ENCODE assay signal across 12 mouse cellular contexts in genomic region chr16:25682533-25682932, GRCm38 (mm10). TPM values are rescaled to one million over a fixed set of nuclear protein-coding genes. Genes with fewer than 3 reads are reported as not detected.
A peak's percentile ranks its signal among the peaks of the same experiment; 100 is the strongest.
DNase-seq lines count a peak whose midpoint lies in the region; ATAC-seq and TF ChIP-seq lines count a peak whose summit lies in the region.
"Had no signal": no experiment of that assay in that cellular context is flagged by ENCODE, and none has a peak within 500 bp of the region (broad histone marks: within the 10 kb centered on the region; RNA-seq: fewer than 3 reads in every experiment).

No protein-coding gene starts in this region.

- no peaks in the 10 kb centered on the region for H3K4me1 ChIP-seq in midbrain, postnatal 0 days (ENCODE audit: insufficient read depth, low read length)
- 0 out of 2 replicates have a peak, but pooled peaks cover 3% of the 10 kb centered on the region for H3K4me1 ChIP-seq in midbrain, embryonic 14.5 days (ENCODE audit: control insufficient read depth, insufficient read depth, low read length)

- intact Hi-C loops in heart, postnatal 25 days (cut with DNase I): loop anchor here (10.0 kb wide), 1 partner anchor 262 kb away; no protein-coding TSS in a partner anchor

- H3K36me3 ChIP-seq in midbrain, postnatal 0 days (ENCODE audit: insufficient read depth, low read length): no peaks in the 10 kb centered on the region
- H3K36me3 ChIP-seq in midbrain, embryonic 14.5 days (ENCODE audit: control insufficient read depth, insufficient read depth, low read length): no peaks in the 10 kb centered on the region

- DNase-seq in heart, adult 18-20 months: peak; percentile 29 to 43
- no peak for DNase-seq in heart, postnatal 25 days (ENCODE audit: low spot score)
- DNase-seq in midbrain, postnatal 0 days (ENCODE audit: low spot score): peak; percentile 16
- DNase-seq in midbrain, embryonic 14.5 days: no peak
- peak; percentile 51 to 64 for DNase-seq in layer of hippocampus, postnatal 36 days
- peak; percentile 50 for DNase-seq in telencephalon, adult 2 months (ENCODE audit: low read depth, low spot score)
- no peak for DNase-seq in ovary, adult 18-20 months (ENCODE audit: low spot score)
- DNase-seq in urinary bladder, postnatal 10 days (ENCODE audit: low spot score): no peak
- DNase-seq: adrenal gland, adult 2 months; liver; thymus, postnatal 4 days had no signal

- no peak overlapping the region for H3K9ac ChIP-seq in midbrain, postnatal 0 days (replicated peaks; ENCODE audit: low read length, poor library complexity, severe bottlenecking)
- no peak overlapping the region for H3K9ac ChIP-seq in midbrain, embryonic 14.5 days (replicated peaks; ENCODE audit: low read length)

- ATAC-seq in midbrain, postnatal 0 days (ENCODE audit: low FRiP score): no peak
- no peak for ATAC-seq in midbrain, embryonic 14.5 days (ENCODE audit: low FRiP score, low TSS enrichment)
- ATAC-seq: intestine, embryonic 16.5 days had no signal

- no peaks in the 10 kb centered on the region for H3K27me3 ChIP-seq in midbrain, postnatal 0 days (ENCODE audit: insufficient read depth, low read length)
- H3K27me3 ChIP-seq in midbrain, embryonic 14.5 days (ENCODE audit: control insufficient read depth, insufficient read depth, low read length): no peaks in the 10 kb centered on the region

- TF ChIP-seq CTCF in midbrain, postnatal 0 days (IDR thresholded peaks at IDR 0.05): no peak

- no peak overlapping the region for H3K27ac ChIP-seq in midbrain, postnatal 0 days (ENCODE audit: low read depth, low read length)
- no peak overlapping the region for H3K27ac ChIP-seq in midbrain, embryonic 14.5 days (replicated peaks; ENCODE audit: low read depth, low read length)

- no peak overlapping the region for H3K4me2 ChIP-seq in midbrain, postnatal 0 days (ENCODE audit: low read depth, low read length, poor library complexity, severe bottlenecking)
- no peak overlapping the region for H3K4me2 ChIP-seq in midbrain, embryonic 14.5 days (ENCODE audit: low read length)

- H3K4me3 ChIP-seq in midbrain, postnatal 0 days (ENCODE audit: low read depth, low read length): no peak overlapping the region
- no peak overlapping the region for H3K4me3 ChIP-seq in midbrain, embryonic 14.5 days (replicated peaks; ENCODE audit: low read depth, low read length)

- WGBS in midbrain, postnatal 0 days: 45% methylated on average over 4 of the region's 4 CpGs
- 42% methylated on average over 4 of the region's 4 CpGs for WGBS in midbrain, embryonic 14.5 days

- H3K9me3 ChIP-seq in midbrain, postnatal 0 days (ENCODE audit: low read length): no peaks in the 10 kb centered on the region
- H3K9me3 ChIP-seq in midbrain, embryonic 14.5 days (ENCODE audit: control insufficient read depth, low read length): no peaks in the 10 kb centered on the region

RNA-seq across cellular contexts. Expression of gene Trp63, which starts 1.0 kb away (rescaled TPM):
- total RNA-seq in heart, adult 18-20 months (2021): under 1 TPM; 0.32 to 0.59 TPM
- under 1 TPM; 0.28 to 0.62 TPM for total RNA-seq in heart, postnatal 25 days (2021)
- 0.09 and 0.55 TPM in 2 replicates for total RNA-seq in midbrain, postnatal 0 days (2014; rRNA removed)
- 0.10 and 0.16 TPM in 2 replicates for polyA plus RNA-seq in midbrain, postnatal 0 days (2015; fragmentation: Nextera tagmentation; extraction: Ambion mirVana)
- polyA plus RNA-seq in midbrain, embryonic 14.5 days (2014; fragmentation: Nextera tagmentation; extraction: Ambion mirVana): 0.12 and 0.21 TPM in 2 replicates
- total RNA-seq in layer of hippocampus, postnatal 36 days (2021): 1 to 10 TPM; 1.3 to 1.6 TPM

Comparison
In these comparisons a context has a peak if more than half of its experiments do, and no peak if none do; other contexts are left out.
1. DNase-seq: peak in heart, adult 18-20 months (2 of 2), midbrain, postnatal 0 days (single experiment), layer of hippocampus, postnatal 36 days (2 of 2) and telencephalon, adult 2 months (single experiment); none in heart, postnatal 25 days (single experiment), midbrain, embryonic 14.5 days (single experiment), ovary, adult 18-20 months (single experiment) and urinary bladder, postnatal 10 days (single experiment).